Mouse (Mus musculus): ENCODE data around the gene Lmtk3.

DNA sequence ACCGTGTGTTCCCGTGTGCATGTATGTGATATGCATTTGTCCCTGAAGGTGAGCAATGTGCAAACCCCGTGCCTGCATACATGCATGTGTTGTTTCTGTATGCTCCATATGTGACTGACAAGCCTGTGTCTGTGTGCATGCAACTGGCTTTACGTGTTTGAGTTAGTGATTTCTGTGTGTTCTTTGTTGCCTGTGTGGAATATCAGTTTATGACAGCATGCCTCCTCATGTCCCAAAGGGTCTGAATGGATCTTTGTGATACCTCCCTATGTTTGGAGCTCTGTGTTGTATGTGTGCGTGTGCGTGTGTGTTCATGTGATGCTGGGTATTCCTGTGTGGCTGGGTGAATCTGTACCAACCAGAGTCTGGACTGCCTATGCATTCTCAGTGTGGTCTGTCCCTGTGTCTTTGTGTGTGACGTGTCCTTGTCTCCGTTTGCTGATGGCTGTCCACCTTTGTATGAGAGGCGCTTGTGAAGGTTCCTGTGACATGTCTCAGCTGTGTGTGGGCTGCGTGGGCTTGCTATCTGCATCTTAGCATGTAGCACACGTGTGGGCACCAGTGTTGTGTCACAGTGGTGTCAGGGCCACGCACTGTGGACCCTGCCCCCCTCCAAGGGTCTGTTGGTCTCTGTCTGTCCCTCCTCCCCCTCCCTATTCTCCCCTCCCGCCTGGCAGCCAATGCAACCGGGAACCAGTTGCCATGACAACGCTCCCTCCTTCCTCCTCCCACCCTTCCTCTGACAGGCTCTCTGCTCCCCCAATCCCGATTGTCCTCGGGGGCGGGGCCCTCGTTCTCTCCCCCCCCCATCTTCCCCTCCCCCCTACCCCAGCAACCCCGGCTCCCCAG lies 1.2 kb downstream of the Lmtk3 start, which contains the start of gene Sult2b1:
- TF ChIP-seq POLR2A (IDR thresholded peaks at IDR 0.05; ENCODE audit: low read depth, low read length) (no peak), CTCF (IDR thresholded peaks at IDR 0.05; ENCODE audit: extremely low read depth, insufficient read length, insufficient replicate concordance, low read depth, low read length) (no peak)
